15 mouse cellular contexts compared by ENCODE assay signal in genomic region chr19:36110465-36110864, GRCm38 (mm10). TPM values are rescaled to one million over a fixed set of nuclear protein-coding genes. Genes with fewer than 3 reads are reported as not detected.
DNase-seq lines count a peak whose midpoint lies in the region; ATAC-seq and TF ChIP-seq lines count a peak whose summit lies in the region.
"Had no signal": no experiment of that assay in that cellular context is flagged by ENCODE, and none has a peak within 500 bp of the region (broad histone marks: within the 10 kb centered on the region; RNA-seq: fewer than 3 reads in every experiment).

No protein-coding gene starts in this region.

- TF ChIP-seq CTCF in lung, embryonic 14.5 days (IDR thresholded peaks at IDR 0.05; ENCODE audit: low read depth), result no peak

- H3K4me1 ChIP-seq in heart, embryonic 14.5 days (ENCODE audit: control insufficient read depth in 2 of 2, insufficient read depth in 2 of 2, low read length in 2 of 2), result peaks cover 6 to 11% of the 10 kb centered on the region in 2 experiments
- H3K4me1 ChIP-seq in lung, embryonic 14.5 days (ENCODE audit: insufficient read depth), result no peaks in the 10 kb centered on the region
- no peaks in the 10 kb centered on the region; the same call in 1 of the 2 replicates for H3K4me1 ChIP-seq in forebrain, embryonic 16.5 days (replicated peaks; ENCODE audit: control insufficient read depth, insufficient read depth, low read length)
- H3K4me1 ChIP-seq: embryonic facial prominence, embryonic 12.5 days had no signal

- DNase-seq in heart, postnatal 14 days, result no peak
- no peak for DNase-seq in lung, embryonic 14.5 days
- DNase-seq in lung, postnatal 25 days (ENCODE audit: low spot score), result no peak
- no peak for DNase-seq in adrenal gland, postnatal 36 days
- DNase-seq: gastrocnemius, postnatal 36 days; spleen, adult 18-20 months had no signal

- no peaks in the 10 kb centered on the region for H3K9me3 ChIP-seq in heart, embryonic 14.5 days (ENCODE audit: control insufficient read depth, low read length)
- H3K9me3 ChIP-seq in lung, embryonic 14.5 days (ENCODE audit: low read depth, low read length), result no peaks in the 10 kb centered on the region
- H3K9me3 ChIP-seq in forebrain, embryonic 16.5 days (ENCODE audit: control insufficient read depth, low read length), result no peaks in the 10 kb centered on the region
- H3K9me3 ChIP-seq: embryonic facial prominence, embryonic 12.5 days had no signal

- H3K27me3 ChIP-seq in heart, embryonic 14.5 days (ENCODE audit: control insufficient read depth, insufficient read depth, low read length), result no peaks in the 10 kb centered on the region
- no peaks in the 10 kb centered on the region for H3K27me3 ChIP-seq in lung, embryonic 14.5 days (ENCODE audit: insufficient read depth, low read length)
- H3K27me3 ChIP-seq in forebrain, embryonic 16.5 days (replicated peaks; ENCODE audit: control insufficient read depth, insufficient read depth, low read length), result no peaks in the 10 kb centered on the region
- H3K27me3 ChIP-seq in myocyte (ENCODE audit: control insufficient read depth, insufficient read depth, insufficient read length), result no peaks in the 10 kb centered on the region
- H3K27me3 ChIP-seq: embryonic facial prominence, embryonic 12.5 days had no signal

- H3ac ChIP-seq in myocyte (ENCODE audit: control insufficient read depth, insufficient read length), result no peak overlapping the region

- no peak overlapping the region for H3K4me3 ChIP-seq in heart, embryonic 14.5 days (ENCODE audit: control insufficient read depth in 1 of 2, insufficient read depth in 1 of 2, low read depth in 1 of 2, low read length in 2 of 2)
- H3K4me3 ChIP-seq in lung, embryonic 14.5 days (ENCODE audit: low read depth, low read length), result no peak overlapping the region
- H3K4me3 ChIP-seq in forebrain, embryonic 16.5 days (replicated peaks; ENCODE audit: low read length), result no peak overlapping the region
- no peak overlapping the region for H3K4me3 ChIP-seq in myocyte
- H3K4me3 ChIP-seq: embryonic facial prominence, embryonic 12.5 days had no signal

- no peak overlapping the region for H3K4me2 ChIP-seq in heart, embryonic 14.5 days (ENCODE audit: low read length)
- H3K4me2 ChIP-seq in lung, embryonic 14.5 days, result no peak overlapping the region
- H3K4me2 ChIP-seq in forebrain, embryonic 16.5 days (ENCODE audit: low read length), result no peak overlapping the region
- H3K4me2 ChIP-seq in myocyte (ENCODE audit: low read depth), result no peak overlapping the region
- H3K4me2 ChIP-seq: embryonic facial prominence, embryonic 12.5 days had no signal

- H3K79me2 ChIP-seq in myocyte (ENCODE audit: control insufficient read depth, insufficient read depth), result peaks cover 6% of the 10 kb centered on the region

- intact Hi-C loops in heart, postnatal 14 days (cut with DNase I), result loop anchor here (2.0 to 5.0 kb wide), 2 partner anchors 57 to 330 kb away; no protein-coding TSS in a partner anchor

- peak; percentile 62 for ATAC-seq in heart, embryonic 14.5 days (ENCODE audit: insufficient number of reproducible peaks, insufficient read depth, low FRiP score, low read depth)
- peak; percentile 68; the same call in 1 of the 2 replicates for ATAC-seq in lung, embryonic 14.5 days (ENCODE audit: insufficient read depth)
- ATAC-seq in forebrain, embryonic 16.5 days, result 0 out of 2 replicates have a peak, but pooled peaks have one; percentile 21
- ATAC-seq: intestine, embryonic 16.5 days had no signal

- 17% methylated on average over 7 of the region's 7 CpGs for WGBS in heart, embryonic 14.5 days
- 28% methylated on average over 7 of the region's 7 CpGs for WGBS in lung, embryonic 14.5 days
- 57% methylated on average over 7 of the region's 7 CpGs for WGBS in forebrain, embryonic 16.5 days

- H3K27ac ChIP-seq in heart, embryonic 14.5 days (replicated peaks in 1 of 2; ENCODE audit: control insufficient read depth in 1 of 2, insufficient read depth in 1 of 2, low read depth in 2 of 2, low read length in 2 of 2), result peak overlapping the region; percentile 62 to 73; a peak in 2 of 4 replicates
- H3K27ac ChIP-seq in lung, embryonic 14.5 days (ENCODE audit: low read depth), result no peak overlapping the region
- no peak overlapping the region for H3K27ac ChIP-seq in forebrain, embryonic 16.5 days (ENCODE audit: low read length)
- H3K27ac ChIP-seq: embryonic facial prominence, embryonic 12.5 days; liver, embryonic 14.5 days had no signal

- H3K9ac ChIP-seq in heart, embryonic 14.5 days (ENCODE audit: low read length), result no peak overlapping the region
- H3K9ac ChIP-seq in lung, embryonic 14.5 days, result no peak overlapping the region
- no peak overlapping the region for H3K9ac ChIP-seq in forebrain, embryonic 16.5 days (replicated peaks; ENCODE audit: low read depth, low read length)
- H3K9ac ChIP-seq: embryonic facial prominence, embryonic 12.5 days; liver, embryonic 14.5 days had no signal

- peaks cover 37% of the 10 kb centered on the region for H3K36me3 ChIP-seq in heart, embryonic 14.5 days (ENCODE audit: control insufficient read depth, insufficient read depth, low read length)
- no peaks in the 10 kb centered on the region for H3K36me3 ChIP-seq in lung, embryonic 14.5 days (ENCODE audit: insufficient read depth)
- H3K36me3 ChIP-seq in forebrain, embryonic 16.5 days (ENCODE audit: control insufficient read depth, insufficient read depth), result peaks cover 3% of the 10 kb centered on the region; the same call in 1 of the 2 replicates
- H3K36me3 ChIP-seq in myocyte (ENCODE audit: control insufficient read depth, insufficient read depth), result peaks cover 34% of the 10 kb centered on the region

- TF ChIP-seq POLR2A in myocyte (IDR thresholded peaks at IDR 0.05; ENCODE audit: insufficient read length, low read depth), result peak; percentile 42

TF ChIP-seq in myocyte, 11 proteins besides CTCF, POLR2A, EP300 and RAD21:
- peak; percentile 97 for TF ChIP-seq POLR2AphosphoS2 (IDR thresholded peaks at IDR 0.05; ENCODE audit: insufficient read length, low read depth)
- TF ChIP-seq TCF3 (IDR thresholded peaks at IDR 0.05; ENCODE audit: insufficient read length, low read depth), result no peak

RNA-seq across cellular contexts. Expression of gene Ankrd1, which starts 9.4 kb away (rescaled TPM):
- polyA plus RNA-seq in heart, embryonic 14.5 days (2014; fragmentation: Nextera tagmentation; extraction: Ambion mirVana), result 420 and 520 TPM in 2 replicates
- total RNA-seq in heart, postnatal 14 days (2021), result 100 to 1,000 TPM; 169 to 276 TPM
- polyA plus RNA-seq in lung, embryonic 14.5 days (2014; fragmentation: Nextera tagmentation; extraction: Ambion mirVana), result 0.29 and 2.5 TPM in 2 replicates
- not detected in 2 replicates for polyA plus RNA-seq in forebrain, embryonic 16.5 days (2015; fragmentation: Nextera tagmentation; extraction: Ambion mirVana)
- 310 TPM for polyA plus RNA-seq in myocyte (2012; fragmentation: generic; extraction: Trizol)
- total RNA-seq in adrenal gland, postnatal 36 days (2021), result not detected
- total RNA-seq: left cerebral cortex, adult 18-20 months; megakaryocyte progenitor cell, adult 5-6 weeks had no signal
- polyA plus RNA-seq: testis, adult 2 months had no signal

RNA-seq across cellular contexts. Expression of gene Rpp30, which starts 26.9 kb away (rescaled TPM):
- 44.2 and 45.7 TPM in 2 replicates for polyA plus RNA-seq in heart, embryonic 14.5 days (2014; fragmentation: Nextera tagmentation; extraction: Ambion mirVana)
- 10 to 100 TPM; 11.2 to 12.7 TPM for total RNA-seq in heart, postnatal 14 days (2021)
- 87.3 and 88.6 TPM in 2 replicates for polyA plus RNA-seq in lung, embryonic 14.5 days (2014; fragmentation: Nextera tagmentation; extraction: Ambion mirVana)
- polyA plus RNA-seq in forebrain, embryonic 16.5 days (2015; fragmentation: Nextera tagmentation; extraction: Ambion mirVana), result 87.5 and 95.2 TPM in 2 replicates
- 17.5 TPM for polyA plus RNA-seq in myocyte (2012; fragmentation: generic; extraction: Trizol)
- total RNA-seq in adrenal gland, postnatal 36 days (2021), result 10 to 100 TPM; 13.8 to 17.0 TPM

RNA-seq across cellular contexts. Expression of gene Htr7, which starts 53.2 kb away (rescaled TPM):
- polyA plus RNA-seq in heart, embryonic 14.5 days (2014; fragmentation: Nextera tagmentation; extraction: Ambion mirVana), result 0.07 TPM in 1 of 2 replicates, not detected in the other
- under 1 TPM; 0.43 to 0.83 TPM for total RNA-seq in heart, postnatal 14 days (2021)
- polyA plus RNA-seq in lung, embryonic 14.5 days (2014; fragmentation: Nextera tagmentation; extraction: Ambion mirVana), result 0.12 TPM in 1 of 2 replicates, not detected in the other
- polyA plus RNA-seq in forebrain, embryonic 16.5 days (2015; fragmentation: Nextera tagmentation; extraction: Ambion mirVana), result 3.2 and 6.2 TPM in 2 replicates
- polyA plus RNA-seq in myocyte (2012; fragmentation: generic; extraction: Trizol), result 0.37 TPM
- under 1 TPM in 1 of 2 experiments, not detected in 1; 0.20 TPM for total RNA-seq in adrenal gland, postnatal 36 days (2021)

Comparison
In these comparisons a context has a peak if more than half of its experiments do, and no peak if none do; other contexts are left out.
1. H3K27ac ChIP-seq: peak in heart, embryonic 14.5 days (2 of 2); none in lung, embryonic 14.5 days (single experiment) and forebrain, embryonic 16.5 days (single experiment).
2. RNA of gene Ankrd1, which starts 9.4 kb away (polyA plus RNA-seq): 420 to 520 TPM in heart, embryonic 14.5 days and 310 TPM in myocyte (single experiment); 0.29 to 2.5 TPM in lung, embryonic 14.5 days and not detected in forebrain, embryonic 16.5 days; every median in the first group is over 10 times any median in the second.
3. Peak in every context shown above with its lines, with median percentiles within 50 percentile points of each other: ATAC-seq.